Mouse (Mus musculus): ENCODE measurements around the gene Diras2.

- TF ChIP-seq POLR2AphosphoS2 (IDR thresholded peaks at IDR 0.05; ENCODE audit: insufficient read length, low read depth), result no peak
- TF ChIP-seq TCF12 (IDR thresholded peaks at IDR 0.05; ENCODE audit: insufficient read depth, poor library complexity, severe bottlenecking), result no peak
- no peak for TF ChIP-seq POLR2A (IDR thresholded peaks at IDR 0.05; ENCODE audit: insufficient read length, low read depth)
Measured at GRCm38 (mm10) chr13:52578776-52579175, 47.7 kb upstream of the Diras2 start.

Measured in myocyte (in vitro differentiated cells).